Mouse (Mus musculus) forebrain, postnatal 0 days (tissue): ENCODE data around the gene Hs3st2. TPM values are rescaled to one million over a fixed set of nuclear protein-coding genes. Genes with fewer than 3 reads are reported as not detected.

Experiments
- ATAC-seq: fragments of 200-750 bp; cut with Nextera tagmentation; 2 replicates; pipeline ENCODE4 v1.8.0; 2017; ENCODE audit warnings: mild to moderate bottlenecking, moderate library complexity
- DNase-seq: peaks from one replicate; pipeline ENCODE4 v3.0.0-alpha.2; 2015
- H3K27ac ChIP-seq: fragments of 300-500 bp; sonication (generic); 2 replicates; pipeline ENCODE4 v1.5.1; 2014; ENCODE audit warnings: low read depth, mild to moderate bottlenecking, antibody characterized with exemption, low read length, moderate library complexity, mixed read lengths
- H3K27me3 ChIP-seq: fragments of 300-500 bp; sonication (generic); 2 replicates; pipeline ENCODE4 v1.6.1; 2014; ENCODE audit warnings: mild to moderate bottlenecking, low read length, mixed read lengths; ENCODE audit not compliant: insufficient read depth
- H3K36me3 ChIP-seq: fragments of 300-500 bp; sonication (generic); 2 replicates; pipeline ENCODE4 v1.6.1; 2014; ENCODE audit warnings: mild to moderate bottlenecking, moderate library complexity; ENCODE audit not compliant: insufficient read depth
- H3K4me1 ChIP-seq: fragments of 300-500 bp; sonication (generic); 2 replicates; pipeline ENCODE4 v1.6.1; 2014; ENCODE audit warnings: antibody characterized with exemption; ENCODE audit not compliant: insufficient read depth
- H3K4me2 ChIP-seq: fragments of 300-500 bp; sonication (generic); 2 replicates; pipeline ENCODE4 v1.6.1; 2014; ENCODE audit warnings: low read depth, mild to moderate bottlenecking, moderate library complexity
- H3K4me3 ChIP-seq: fragments of 300-500 bp; sonication (generic); 2 replicates; pipeline ENCODE4 v1.5.1; 2014; ENCODE audit warnings: low read depth, low read length, mixed read lengths
- H3K9ac ChIP-seq: fragments of 300-500 bp; sonication (generic); 2 replicates; pipeline ENCODE4 v1.6.1; 2014; ENCODE audit warnings: mild to moderate bottlenecking
- H3K9me3 ChIP-seq: fragments of 300-500 bp; sonication (generic); 2 replicates; pipeline ENCODE4 v1.6.1; 2016; ENCODE audit warnings: low read length
- CTCF ChIP-seq: sonication (generic); IDR thresholded peaks from 2 replicates; pipeline ENCODE4 v1.5.1; 2016; ENCODE audit warnings: antibody characterized with exemption, control low read depth, low read depth
- WGBS: fragments of 180-500 bp; shearing (Covaris S2); extraction: QIAGEN DNeasy Blood & Tissue Kit; methylation state at CpG from one replicate; pipeline ENCODE4 v1.1.7; 2014; 5-methylcytosine and 5-hydroxymethylcytosine counted together
- polyA plus RNA-seq: library from polyadenylated mRNA; unstranded; fragments of >200 nt; fragmentation: Nextera tagmentation; extraction: Ambion mirVana; gene quantifications from 2 replicates; pipeline ENCODE4 v1.2.1, GENCODE M21; 2015
- total RNA-seq: library from RNA; depleted of rRNA; stranded (reverse); fragments of >200 nt; gene quantifications from 2 replicates; pipeline ENCODE4 v1.2.3, GENCODE M21; 2014

Hs3st2 gene
- total and polyA plus RNA-seq, 2 experiments from 2014 or later = 17.9 to 22.3 TPM

GRCm38 (mm10) chr7:121539405-121540275 lies 148.0 kb downstream of the Hs3st2 start:
- peak overlapping the region; percentile 50 for H3K27ac ChIP-seq
- peak; percentile 82 for DNase-seq
- ATAC-seq = peak; percentile 93
- H3K4me1 ChIP-seq = 0 out of 2 replicates have a peak, but pooled peaks cover 4% of the 10 kb centered on the region
- H3K36me3 ChIP-seq = no peaks in the 10 kb centered on the region
- peak; percentile 74 for TF ChIP-seq CTCF
- no peaks in the 10 kb centered on the region for H3K27me3 ChIP-seq
- H3K9me3 ChIP-seq = no peaks in the 10 kb centered on the region
- 28% methylated on average over 19 of the region's 19 CpGs for WGBS
- H3K4me2 ChIP-seq = peak overlapping the region; percentile 36
- H3K9ac ChIP-seq = no peak overlapping the region
- H3K4me3 ChIP-seq = no peak overlapping the region

- H3K27me3 ChIP-seq = no peaks in the 10 kb centered on the region
- peak; percentile 62 for TF ChIP-seq CTCF
- H3K36me3 ChIP-seq = no peaks in the 10 kb centered on the region
- H3K27ac ChIP-seq = no peak overlapping the region
- no peak overlapping the region for H3K9ac ChIP-seq
- no peaks in the 10 kb centered on the region for H3K9me3 ChIP-seq
- no peak overlapping the region for H3K4me3 ChIP-seq
- no peak overlapping the region for H3K4me2 ChIP-seq
- WGBS = 64% methylated on average over 2 of the region's 2 CpGs
- 0 out of 2 replicates have a peak, but pooled peaks cover 4% of the 10 kb centered on the region for H3K4me1 ChIP-seq
- DNase-seq (peak; percentile 36), ATAC-seq (0 out of 2 replicates have a peak, but pooled peaks have one; percentile 12)
Measured at GRCm38 (mm10) chr7:121542458-121542857, 150.8 kb downstream of the Hs3st2 start.

GRCm38 (mm10) chr7:121549329-121550022 lies 157.8 kb downstream of the Hs3st2 start:
- Histone ChIP-seq H3K9ac (no peak overlapping the region), H3K4me1 (0 out of 2 replicates have a peak, but pooled peaks cover 5% of the 10 kb centered on the region), H3K27me3 (no peaks in the 10 kb centered on the region), H3K36me3 (no peaks in the 10 kb centered on the region), H3K4me3 (no peak overlapping the region), H3K27ac (no peak overlapping the region), H3K4me2 (no peak overlapping the region), H3K9me3 (no peaks in the 10 kb centered on the region)
- no peak for TF ChIP-seq CTCF
- peak; percentile 60 for DNase-seq
- 14% methylated on average over 18 of the region's 18 CpGs for WGBS
- ATAC-seq = peak; percentile 88
